Mouse (Mus musculus) leukemia stem cell, adult 10-12 weeks (primary cell): Measurements from ENCODE around the gene Six4. TPM values are rescaled to one million over a fixed set of nuclear protein-coding genes. Genes with fewer than 3 reads are reported as not detected.

ENCODE experiments used
- polyA plus RNA-seq: library from polyadenylated mRNA; stranded (reverse); fragments of >175 nt; gene quantifications from 2 replicates; pipeline ENCODE4 v1.2.3, GENCODE M21; 2012; ENCODE audit warnings: low replicate concordance

The Six4 gene
- 0.05 TPM in 1 of 2 replicates, not detected in the other for polyA plus RNA-seq

GRCm38 (mm10) chr12:73113196-73113595 lies at the start of gene Six4:
Gene Six4 (minus strand): TSS chr12:73113456.

GRCm38 (mm10) chr12:73123093-73124041 lies 10.1 kb upstream of the Six4 start, which contains the start of gene Mnat1:
Gene Mnat1 (plus strand): TSS chr12:73123717.

GRCm38 (mm10) chr12:73053668-73054241 lies 59.5 kb downstream of the Six4 start, which contains the start of gene Six1:
Gene Six1 (minus strand): TSS chr12:73053887.

Other genes starting within 250 kb of the Six4 start
- not detected in 2 replicates for gene Six6, start 173.6 kb downstream of the Six4 start, polyA plus RNA-seq
- gene 4930447C04Rik, start 172.7 kb downstream of the Six4 start, polyA plus RNA-seq = 0.11 TPM in 1 of 2 replicates, not detected in the other
- not detected in 2 replicates for gene Six1, start 59.6 kb downstream of the Six4 start, polyA plus RNA-seq
- 0.77 and 0.99 TPM in 2 replicates for gene Mnat1, start 10.3 kb upstream of the Six4 start, polyA plus RNA-seq
- gene Trmt5, start 173.3 kb upstream of the Six4 start, polyA plus RNA-seq = 0.86 and 4.7 TPM in 2 replicates
- 1.2 TPM in 1 of 2 replicates, not detected in the other for gene Slc38a6, start 173.3 kb upstream of the Six4 start, polyA plus RNA-seq